Mouse (Mus musculus): ENCODE measurements around the gene Vmn2r36.
"Not testable (repeated sequence)": the region's sequence is repeated elsewhere in the genome, so short reads cannot be mapped to it uniquely, and the experiment has no call there.

Gene Vmn2r36

GRCm38 (mm10) chr7:7902395-7902794, at the start of gene Vmn2r36:
Gene Vmn2r36, minus strand, starts transcription at chr7:7902495.
- DNase-seq (ENCODE audit: low spot score in 2 of 2) = not testable (repeated sequence)

All from right cerebral cortex, postnatal 36 days (tissue).